Mouse (Mus musculus) midbrain, embryonic 10.5 days (tissue): Measurements from ENCODE around the gene Atxn1l. TPM values are rescaled to one million over a fixed set of nuclear protein-coding genes. Genes with fewer than 3 reads are reported as not detected.

ENCODE experiments used
- DNase-seq: peaks from one replicate; pipeline ENCODE4 v3.0.0-alpha.2; 2017; ENCODE audit warnings: low spot score
- H3K27ac ChIP-seq: fragments of 300-500 bp; sonication (generic); replicated peaks from 2 replicates; pipeline ENCODE4 v1.5.1; 2016; ENCODE audit warnings: mild to moderate bottlenecking
- H3K27me3 ChIP-seq: fragments of 300-500 bp; sonication (generic); 2 replicates; pipeline ENCODE4 v1.6.1; 2016; ENCODE audit warnings: low read depth, mild to moderate bottlenecking; ENCODE audit not compliant: poor library complexity, severe bottlenecking
- H3K36me3 ChIP-seq: fragments of 300-500 bp; sonication (generic); 2 replicates; pipeline ENCODE4 v1.6.1; 2016; ENCODE audit warnings: mild to moderate bottlenecking, moderate library complexity
- H3K4me1 ChIP-seq: fragments of 300-500 bp; sonication (generic); 2 replicates; pipeline ENCODE4 v1.6.1; 2016
- H3K4me3 ChIP-seq: fragments of 300-500 bp; sonication (generic); 2 replicates; pipeline ENCODE4 v1.5.1; 2016; ENCODE audit warnings: mild to moderate bottlenecking, moderate library complexity
- H3K9me3 ChIP-seq: fragments of 300-500 bp; sonication (generic); replicated peaks from 2 replicates; pipeline ENCODE4 v1.6.1; 2016; ENCODE audit warnings: mild to moderate bottlenecking
- WGBS: fragments of 180-500 bp; shearing (Covaris S2); methylation state at CpG from one replicate; pipeline ENCODE4 v1.1.7; 2016; 5-methylcytosine and 5-hydroxymethylcytosine counted together
- polyA plus RNA-seq: library from polyadenylated mRNA; unstranded; fragments of >200 nt; fragmentation: Nextera tagmentation; extraction: Ambion mirVana; gene quantifications from 2 replicates; pipeline ENCODE4 v1.2.1, GENCODE M21; 2016

Gene Atxn1l
- polyA plus RNA-seq, 1 experiment from 2014 or later: 6.3 TPM

DNA sequence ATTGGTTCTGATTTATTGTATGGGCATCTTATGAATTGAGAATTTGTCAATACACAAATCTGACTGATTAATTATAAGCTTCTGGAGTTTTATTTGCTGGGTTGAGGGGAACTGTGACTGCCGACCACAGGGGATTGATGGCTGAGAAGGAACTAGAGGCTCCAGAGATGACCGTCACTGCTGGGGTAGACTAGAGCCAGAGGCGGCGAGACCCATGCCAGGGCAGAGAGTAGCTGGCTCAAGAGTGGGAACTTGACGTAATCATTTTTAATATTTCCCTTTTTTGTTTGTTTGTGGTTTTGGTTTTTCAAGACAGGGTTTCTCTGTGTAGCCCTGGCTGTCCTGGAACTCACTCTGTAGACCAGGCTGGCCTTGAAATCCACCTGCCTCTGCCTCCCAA is 50.3 kb downstream of the Atxn1l start:
- Histone ChIP-seq H3K4me1 (peaks cover 20% of the 10 kb centered on the region), H3K9me3 (no peaks in the 10 kb centered on the region), H3K27me3 (no peaks in the 10 kb centered on the region), H3K27ac (no peak overlapping the region), H3K36me3 (peaks cover 31% of the 10 kb centered on the region), H3K4me3 (no peak overlapping the region)
- 93% methylated on average over 5 of the region's 5 CpGs for WGBS
- no peak for DNase-seq

DNA sequence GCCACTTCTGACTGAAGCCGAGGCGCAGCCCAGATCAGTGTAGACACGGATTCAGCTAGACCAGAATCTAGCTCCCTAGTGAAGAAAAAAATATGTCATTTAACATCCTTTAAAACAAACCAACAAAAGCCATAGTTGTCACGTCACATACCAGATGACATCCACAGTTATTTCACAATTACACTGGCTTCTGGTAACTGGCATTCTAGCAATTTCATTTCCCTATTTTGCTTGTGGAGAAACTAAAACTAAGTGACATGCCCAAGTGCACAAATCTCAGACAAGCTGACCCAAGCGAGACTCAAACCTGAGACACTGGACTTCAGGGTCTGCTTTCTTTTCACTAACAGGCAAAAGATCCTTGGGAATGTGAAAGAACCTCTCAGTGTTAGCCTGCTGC is 55.4 kb downstream of the Atxn1l start:
- Histone ChIP-seq H3K27me3 (no peaks in the 10 kb centered on the region), H3K36me3 (peaks cover 65% of the 10 kb centered on the region), H3K27ac (no peak overlapping the region), H3K4me3 (no peak overlapping the region), H3K4me1 (no peaks in the 10 kb centered on the region), H3K9me3 (no peaks in the 10 kb centered on the region)
- DNase-seq: no peak
- 96% methylated on average over 5 of the region's 5 CpGs for WGBS

DNA sequence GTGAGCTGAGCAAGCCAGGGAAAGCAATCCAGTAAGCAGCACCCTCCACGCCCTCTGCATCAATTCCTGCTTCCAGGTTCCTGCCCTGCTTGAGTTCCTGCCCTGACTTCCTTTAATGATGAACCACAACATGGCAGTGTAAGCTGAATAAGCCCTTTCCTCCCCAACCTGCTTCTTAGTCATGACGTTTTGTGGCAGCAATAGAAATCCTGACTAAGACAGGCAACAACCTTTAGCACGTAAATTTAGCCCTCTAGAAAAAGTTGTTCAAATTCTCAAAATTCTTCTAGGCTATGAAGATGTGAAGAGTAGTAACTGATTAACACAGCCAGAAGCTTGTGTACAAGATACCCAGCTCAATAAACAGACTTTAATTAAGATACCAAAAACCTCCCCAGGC is 56.0 kb downstream of the Atxn1l start:
- Histone ChIP-seq H3K36me3 (peaks cover 71% of the 10 kb centered on the region), H3K27me3 (no peaks in the 10 kb centered on the region), H3K27ac (no peak overlapping the region), H3K9me3 (no peaks in the 10 kb centered on the region), H3K4me1 (no peaks in the 10 kb centered on the region), H3K4me3 (no peak overlapping the region)
- 87% methylated on average over 3 of the region's 3 CpGs for WGBS
- no peak for DNase-seq

Other genes with a start within 250 kb of the Atxn1l start
- gene Pmfbp1, start 243.7 kb downstream of the Atxn1l start, polyA plus RNA-seq: 0.79 and 2.5 TPM in 2 replicates
- gene Dhx38, start 171.9 kb downstream of the Atxn1l start, polyA plus RNA-seq: 32.0 and 35.5 TPM in 2 replicates
- 30.5 and 35.4 TPM in 2 replicates for gene Txnl4b, start 171.8 kb downstream of the Atxn1l start, polyA plus RNA-seq
- 0.55 and 0.57 TPM in 2 replicates for gene Hp, start 158.6 kb downstream of the Atxn1l start, polyA plus RNA-seq
- gene Dhodh, start 129.1 kb downstream of the Atxn1l start, polyA plus RNA-seq: 45.7 and 48.8 TPM in 2 replicates
- 0.17 and 0.25 TPM in 2 replicates for gene Pkd1l3, start 123.2 kb downstream of the Atxn1l start, polyA plus RNA-seq
- gene Ist1, start 44.5 kb downstream of the Atxn1l start, polyA plus RNA-seq: 143 and 156 TPM in 2 replicates
- 37.7 and 42.8 TPM in 2 replicates for gene Zfp821, start 32.2 kb downstream of the Atxn1l start, polyA plus RNA-seq
- gene Ap1g1, start 40.8 kb upstream of the Atxn1l start, polyA plus RNA-seq: 47.1 and 50.6 TPM in 2 replicates
- 2.4 and 2.9 TPM in 2 replicates for gene Phlpp2, start 130.8 kb upstream of the Atxn1l start, polyA plus RNA-seq
- gene Marveld3, start 224.5 kb upstream of the Atxn1l start, polyA plus RNA-seq: 0.31 and 0.56 TPM in 2 replicates